Mouse (Mus musculus) left cerebral cortex, postnatal 25 days (tissue): ENCODE results near the gene Pus7. TPM values are rescaled to one million over a fixed set of nuclear protein-coding genes. Genes with fewer than 3 reads are reported as not detected.
A peak's percentile ranks its signal among the peaks of the same experiment; 100 is the strongest.

Source experiments
- DNase-seq, 2 experiments: peaks; one replicate each; pipeline ENCODE4 v3.0.0; 2022; ENCODE audit warnings: low spot score in 2 of 2, mixed read lengths in 1 of 2
- intact Hi-C: fragments of 180-260 bp; cut with DNase I; formaldehyde crosslinking; loops from one replicate; pipeline ENCODE4 v1.15.1; 2025
- total RNA-seq, 2 experiments: library from RNA; stranded (reverse); gene quantifications; 2 replicates each; pipeline ENCODE4 v1.2.3; 2021

The Pus7 gene
- 10 to 100 TPM; 18.1 TPM for total RNA-seq

DNA sequence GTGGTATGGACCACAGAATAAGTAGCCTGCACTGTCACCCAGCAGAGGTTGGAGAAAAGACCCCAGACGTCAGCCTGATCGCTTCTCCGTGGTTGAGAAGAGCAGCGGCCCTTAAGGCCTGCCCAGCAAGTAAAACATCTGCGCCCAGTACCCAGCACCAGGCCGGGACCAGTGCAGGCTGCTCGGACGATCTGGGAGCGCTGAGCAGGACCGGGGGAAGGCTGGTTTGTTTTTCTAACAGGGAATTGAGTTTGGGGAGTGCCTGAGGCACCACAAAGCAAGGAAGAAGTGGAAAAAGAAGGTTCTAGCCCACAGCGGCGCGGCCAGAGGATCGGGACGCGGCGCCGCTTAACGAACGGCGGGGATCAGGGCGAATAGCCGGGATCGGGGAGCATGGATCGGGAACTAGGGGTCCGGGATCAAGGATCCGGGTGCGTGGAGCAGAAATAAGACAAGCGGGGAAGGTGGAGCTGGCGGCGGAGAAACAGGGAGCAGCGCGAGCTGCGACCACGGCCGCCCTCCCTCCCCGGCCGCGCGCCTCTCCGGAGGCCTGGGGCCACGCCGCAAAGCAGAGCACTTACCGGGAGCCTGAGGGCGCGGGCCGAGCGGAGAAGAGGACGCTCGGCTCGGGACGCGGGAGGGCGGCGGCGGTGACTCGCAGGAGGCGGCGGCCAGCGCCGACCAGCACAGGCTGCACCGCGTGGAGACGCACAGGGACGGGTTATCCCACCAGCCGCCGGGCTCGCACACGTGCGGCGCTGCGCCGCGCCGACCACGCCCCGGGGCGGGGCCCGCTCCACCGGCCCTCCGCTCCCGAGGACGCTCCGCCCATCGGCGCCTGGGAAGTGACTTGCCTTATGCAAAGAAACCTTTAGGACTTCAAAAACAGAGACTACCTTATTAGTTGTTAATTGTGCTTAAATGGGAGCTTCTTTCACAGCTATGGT, at the start of gene Pus7:
Gene Pus7 (minus strand): TSS at position 781 of the 947 bp plus-strand sequence.
- peak; percentile 84 to 86 for DNase-seq
- intact Hi-C loops: no loop called here

DNA sequence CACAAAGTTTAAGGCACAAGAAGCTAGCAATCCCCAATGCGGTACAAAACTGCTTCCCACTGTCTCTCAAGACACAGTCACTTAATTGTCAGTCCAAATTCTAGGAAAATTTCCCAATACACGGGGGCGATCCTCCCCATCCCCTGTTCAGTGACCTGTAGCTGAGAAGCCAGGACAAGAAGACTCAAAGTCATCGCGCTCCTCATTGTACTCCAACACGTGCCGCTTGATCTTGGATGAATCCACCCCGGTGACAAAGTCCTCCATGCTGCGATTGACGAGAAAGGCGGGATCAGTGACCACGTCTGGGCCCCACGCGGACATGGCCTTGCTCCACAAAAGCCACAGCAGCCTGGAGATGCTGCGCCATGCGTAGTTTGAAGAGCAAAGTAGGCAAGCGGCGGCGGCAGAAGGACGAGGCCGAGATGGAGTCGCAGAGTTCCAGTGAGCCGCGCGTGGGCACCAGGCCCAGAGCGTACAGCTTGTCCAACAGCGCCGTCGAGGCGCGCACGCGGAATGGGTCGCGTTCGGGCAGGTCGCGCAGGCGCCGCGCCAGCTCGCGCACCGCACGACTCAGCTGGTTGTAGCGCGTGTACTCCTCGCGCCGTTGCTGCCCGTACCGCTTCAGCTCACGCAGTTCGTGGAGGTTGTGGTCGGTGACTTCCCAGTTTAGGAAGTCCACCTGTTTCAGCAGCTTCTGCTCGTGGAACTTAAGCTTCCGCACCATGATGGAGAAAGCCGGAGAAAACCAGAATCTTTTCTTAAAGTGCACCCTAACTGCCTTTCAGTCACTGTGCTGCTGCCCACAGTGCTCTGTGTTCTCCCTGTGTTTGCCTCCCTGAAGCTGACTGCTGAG, 47.6 kb upstream of the Pus7 start:
- intact Hi-C loops: no loop called here
- DNase-seq: peak; percentile 23 to 26

DNA sequence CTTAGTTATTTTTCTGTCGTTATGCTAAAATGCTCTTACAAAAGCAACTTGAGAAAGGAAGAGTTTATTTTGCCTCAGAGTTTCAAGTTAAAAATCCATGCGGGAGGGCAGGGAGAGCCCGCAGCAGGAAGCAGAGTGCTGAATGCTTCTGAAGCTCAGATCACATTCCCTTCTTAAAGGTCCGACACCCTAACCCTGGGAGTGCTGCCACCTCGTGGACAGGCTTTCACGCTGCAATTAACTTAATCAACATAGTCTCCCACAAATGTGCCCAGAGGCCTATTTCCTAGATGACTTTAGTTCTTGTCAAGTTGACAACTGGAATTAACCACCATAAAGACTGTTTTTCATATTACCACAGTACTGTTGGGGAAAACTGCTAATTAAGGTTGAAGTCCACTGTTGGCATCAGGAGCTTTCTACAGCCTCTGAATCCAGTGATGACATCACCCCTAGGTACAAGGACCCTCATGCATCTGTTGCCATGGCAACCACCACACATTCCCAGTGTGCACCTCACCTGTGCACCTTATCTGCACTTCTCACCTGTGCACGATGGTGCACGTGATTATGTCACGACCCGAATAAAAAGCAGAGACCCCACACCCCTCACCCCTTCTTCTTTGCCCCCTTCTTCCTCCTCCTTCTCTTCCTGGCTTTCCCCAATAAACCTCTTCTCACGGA, 43.0 kb upstream of the Pus7 start:
- intact Hi-C loops: no loop called here
- DNase-seq: peak in 1 of 2 experiments; percentile 35

GRCm38 (mm10) chr5:23824171-23824733, 40.7 kb upstream of the Pus7 start:
- intact Hi-C loops: no loop called here
- DNase-seq: no peak

GRCm38 (mm10) chr5:23822306-23822705, 38.8 kb upstream of the Pus7 start:
- DNase-seq: peak in 1 of 2 experiments; percentile 20
- intact Hi-C loops: no loop called here

DNA sequence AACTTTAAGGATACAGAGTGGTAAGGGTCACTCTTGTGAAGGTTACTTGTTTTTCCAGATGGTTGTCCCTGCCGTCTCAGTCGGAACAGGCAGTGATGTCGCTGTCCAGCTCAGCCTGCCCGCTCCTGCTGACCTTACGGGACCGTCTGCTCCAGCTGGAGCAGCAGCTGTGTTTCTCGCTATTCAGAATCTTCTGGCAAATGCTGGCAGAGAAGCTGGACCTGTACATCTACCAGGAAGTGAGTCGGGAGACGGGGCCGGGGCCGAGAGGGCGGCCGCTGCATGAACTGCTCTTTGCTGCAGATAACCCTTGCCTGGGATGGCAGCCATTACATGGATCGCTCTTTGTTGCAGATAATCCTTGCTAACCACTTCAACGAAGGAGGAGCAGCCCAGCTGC, 33.2 kb upstream of the Pus7 start:
- intact Hi-C loops: no loop called here

GRCm38 (mm10) chr5:23814841-23815240, 31.3 kb upstream of the Pus7 start:
- no peak for DNase-seq
- intact Hi-C loops: no loop called here

More for the DNA sequence above, 33.2 kb upstream of the Pus7 start:
- no peak for DNase-seq

GRCm38 (mm10) chr5:23792726-23793125, 9.2 kb upstream of the Pus7 start:
- intact Hi-C loops: no loop called here
- DNase-seq: no peak

DNA sequence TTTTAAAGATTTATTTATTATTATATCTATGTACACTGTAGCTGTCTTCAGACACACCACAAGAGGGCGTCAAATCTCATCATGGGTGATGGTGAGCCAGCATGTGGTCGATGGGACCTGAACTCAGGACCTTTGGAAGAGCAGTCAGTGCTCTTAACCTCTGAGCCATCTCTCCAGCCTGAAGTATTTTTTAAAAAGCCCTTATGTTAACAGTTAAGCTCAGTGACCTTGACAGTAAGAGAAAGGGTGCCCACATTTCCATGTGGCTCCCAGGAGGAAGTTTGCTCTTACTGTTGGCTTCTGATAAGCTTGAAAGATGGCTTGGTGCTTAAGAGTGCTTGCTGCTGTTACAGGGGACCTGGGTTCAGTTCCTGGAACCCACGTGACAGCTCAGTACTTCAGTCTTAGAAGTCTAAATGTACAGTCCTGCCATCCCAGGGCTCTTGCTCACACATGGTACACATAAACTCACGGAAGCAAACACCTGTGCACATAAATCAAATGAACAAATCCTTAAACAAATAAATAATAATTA, 5.6 kb upstream of the Pus7 start:
- intact Hi-C loops: no loop called here
- no peak for DNase-seq

DNA sequence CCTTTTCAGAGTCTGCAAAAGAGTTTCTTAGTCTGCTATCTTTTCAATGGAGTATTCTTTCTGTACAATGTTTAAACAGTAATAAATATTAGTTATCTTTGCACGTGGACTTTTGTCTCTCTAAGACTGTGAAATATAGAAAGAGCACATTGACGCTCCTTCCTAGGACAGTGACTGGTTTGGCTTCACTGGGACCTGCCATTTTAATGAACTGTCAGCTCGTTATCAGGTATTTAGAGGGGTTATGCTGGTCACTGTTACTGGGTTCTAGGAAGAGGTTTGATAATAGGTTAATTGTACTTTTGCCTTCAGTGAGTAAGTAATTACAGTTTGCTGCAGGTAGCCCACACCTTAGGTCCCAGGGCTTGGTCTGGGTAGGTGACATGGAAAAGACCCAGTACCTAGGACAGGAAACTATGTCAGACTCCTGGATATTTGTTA, 4.9 kb upstream of the Pus7 start:
- DNase-seq: no peak
- intact Hi-C loops: no loop called here

DNA sequence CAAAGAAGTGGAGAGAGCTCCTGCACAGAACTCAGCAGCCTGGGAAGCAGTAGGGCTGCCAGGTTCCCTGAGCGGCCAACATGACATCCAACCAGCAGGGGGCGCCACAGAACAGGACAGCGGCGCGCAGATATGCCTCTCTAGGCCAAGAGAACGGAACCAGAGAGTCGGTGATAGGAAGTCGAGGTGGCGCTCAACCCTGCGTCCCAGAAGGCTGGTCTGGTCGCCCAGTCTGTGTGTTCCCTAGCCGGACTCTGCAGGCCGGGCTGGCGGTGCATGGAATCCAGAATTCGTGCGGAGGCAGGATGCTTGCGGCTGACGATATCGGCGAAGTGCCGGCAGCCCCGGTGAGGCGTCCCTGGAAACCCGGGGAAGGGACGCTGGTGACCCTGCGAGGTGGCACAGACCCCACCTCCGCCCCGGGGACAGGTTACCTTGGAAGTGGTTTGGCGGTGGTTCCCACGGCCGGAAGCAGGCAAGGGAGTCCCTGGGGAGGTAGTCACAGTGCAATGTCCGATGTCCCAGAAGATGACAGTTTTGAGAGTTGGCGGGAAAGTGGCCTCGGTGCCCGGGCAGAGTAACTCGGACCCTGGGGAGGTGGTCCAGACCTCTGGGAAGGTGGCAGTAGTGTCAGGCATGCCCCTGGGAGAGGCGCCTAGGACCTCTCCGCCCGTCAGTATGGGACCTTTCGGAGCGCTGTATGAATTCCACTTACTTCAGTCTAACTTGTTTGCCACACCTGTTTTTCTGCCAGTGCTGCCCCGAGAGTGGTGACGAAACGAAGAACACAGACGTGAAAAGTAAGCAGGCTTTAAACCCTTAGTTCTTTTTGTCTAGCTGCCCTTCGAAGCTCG, 4.3 kb upstream of the Pus7 start, which contains the start of gene Rint1:
Gene Rint1 (plus strand): TSS at position 176 of the 854 bp plus-strand sequence.
- DNase-seq: peak; percentile 96 to 97
- intact Hi-C loops: no loop called here

DNA sequence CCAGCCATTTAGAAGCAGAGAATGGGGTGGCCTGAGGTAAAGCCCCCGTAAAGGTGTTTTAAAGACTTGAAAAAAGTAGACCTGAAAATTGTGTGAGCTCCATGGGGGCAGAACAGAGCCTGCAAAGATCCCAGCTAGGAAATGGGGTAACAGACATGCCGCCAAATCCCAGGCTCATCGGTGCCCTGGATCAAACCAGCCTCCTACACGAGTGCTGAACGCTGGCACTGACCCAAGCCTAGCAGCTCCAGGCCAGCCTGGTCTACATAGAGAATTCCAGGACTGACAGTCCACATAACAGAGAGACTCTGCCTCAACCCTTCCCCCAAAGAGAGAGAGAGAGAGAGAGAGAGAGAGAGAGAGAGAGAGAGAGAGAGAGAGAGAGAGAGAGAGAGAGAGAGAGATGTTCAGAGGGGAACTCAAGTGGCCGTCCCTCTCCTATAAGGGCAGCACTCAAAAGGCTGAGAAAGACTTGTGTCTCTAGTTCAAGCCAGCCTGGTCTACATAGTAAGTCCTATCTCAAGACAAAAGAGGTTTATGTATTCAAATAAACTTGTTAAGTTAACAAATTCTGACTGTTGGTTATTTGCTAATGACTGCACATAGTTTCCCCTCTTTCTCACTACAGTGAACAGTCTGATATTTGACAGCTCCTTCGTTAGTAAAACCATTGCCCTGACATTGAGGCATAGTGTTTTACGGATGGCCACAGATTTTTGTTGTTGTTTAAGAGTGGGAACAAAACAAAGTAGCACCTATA, 1.3 kb downstream of the Pus7 start:
- intact Hi-C loops: no loop called here
- no peak for DNase-seq

- DNase-seq: no peak
- intact Hi-C loops: no loop called here
These were observed 2.3 kb downstream of the Pus7 start for GRCm38 (mm10) chr5:23781172-23781571.

GRCm38 (mm10) chr5:23780516-23780915, 3.0 kb downstream of the Pus7 start:
- intact Hi-C loops: no loop called here
- DNase-seq: no peak

GRCm38 (mm10) chr5:23774186-23774585, 9.3 kb downstream of the Pus7 start:
- no peak for DNase-seq
- intact Hi-C loops: no loop called here

- DNase-seq: no peak
- intact Hi-C loops: no loop called here
These were observed 12.4 kb downstream of the Pus7 start for GRCm38 (mm10) chr5:23771105-23771504.

DNA sequence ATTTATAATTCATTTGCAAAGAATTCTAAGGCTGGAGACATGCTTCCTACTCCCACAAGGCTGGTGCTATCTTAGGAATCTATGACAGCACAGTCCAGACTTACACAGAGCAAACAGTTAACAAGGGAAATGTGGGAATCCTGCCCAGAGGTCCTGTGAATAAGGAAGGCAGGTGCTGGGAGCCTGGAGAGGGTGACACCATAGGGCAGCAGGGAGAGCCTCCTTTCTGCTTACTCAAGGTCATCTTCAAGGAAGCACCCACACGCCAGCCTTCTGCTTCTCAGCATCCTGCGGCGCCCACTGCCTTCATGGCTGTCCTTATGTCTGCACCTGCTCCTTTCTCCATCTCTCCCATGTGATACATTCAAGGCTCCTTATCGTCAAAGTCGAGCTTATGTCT, 19.0 kb downstream of the Pus7 start:
- DNase-seq: peak; percentile 37 to 81

DNA sequence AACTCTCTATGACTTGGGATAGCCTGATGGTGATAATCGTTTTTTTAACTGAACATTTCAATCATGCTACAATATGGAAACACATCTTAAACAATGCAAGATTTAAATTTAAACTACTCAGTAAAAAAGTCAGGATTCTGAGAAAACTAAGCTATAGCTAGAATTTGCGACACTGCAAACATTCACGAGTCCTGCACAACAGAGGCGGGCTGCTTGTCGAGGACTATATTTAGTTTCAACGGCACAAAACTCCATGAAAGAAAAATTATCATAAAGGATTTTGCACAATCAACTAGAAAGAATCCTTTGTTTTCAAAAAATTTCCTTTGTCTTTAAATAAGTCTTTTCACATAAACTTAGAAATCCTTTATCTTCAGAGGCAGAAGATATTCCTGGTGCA, 21.0 kb downstream of the Pus7 start:
- DNase-seq: peak in 1 of 2 experiments; percentile 65
- intact Hi-C loops: no loop called here

More for the DNA sequence above, 19.0 kb downstream of the Pus7 start:
- intact Hi-C loops: no loop called here
